Mouse (Mus musculus) Patski (cell line): ENCODE measurements around the gene Mief1. TPM values are rescaled to one million over a fixed set of nuclear protein-coding genes. Genes with fewer than 3 reads are reported as not detected.

Source experiments
- ATAC-seq: fragments of 100-300 bp; one replicate; pipeline ENCODE4 v1.8.0; 2021
- CTCF ChIA-PET: fragments of 350-600 bp; sonication (Branson Sonifier 250); formaldehyde crosslinking; loops from one replicate; lab custom pipeline; 2022; ENCODE audit warnings: inconsistent platforms; lab: Charles Lee
- POLR2A ChIA-PET: fragments of 350-600 bp; sonication (Branson Sonifier 250); formaldehyde crosslinking; loops from one replicate; lab custom pipeline; 2022; ENCODE audit warnings: antibody characterized with exemption, inconsistent platforms; lab: Charles Lee
- DNase-seq: peaks from one replicate; pipeline ENCODE4 v3.0.0-alpha.2; 2011; ENCODE audit warnings: low read depth, low spot score
- H3K27me3 ChIP-seq: fragments of 371-371 bp; one replicate; pipeline ENCODE4 v1.5.1; 2021
- CTCF ChIP-seq: fragments of 100-300 bp; IDR thresholded peaks from one replicate; pipeline ENCODE4 v1.5.1; 2021
- in situ Hi-C: fragments of 300-500 bp; cut with MboI; formaldehyde crosslinking; loops from 3 replicates; pipeline ENCODE4 v1.11.1; 2018; ENCODE audit warnings: low pct_unique_long_range_greater_than_20kb, mixed read lengths
- polyA plus RNA-seq: library from polyadenylated mRNA; unstranded; gene quantifications from one replicate; pipeline ENCODE4 v1.2.3, GENCODE M21; 2021

The Mief1 gene
- polyA plus RNA-seq = 18.4 TPM

- CTCF ChIA-PET = interaction anchor here (0.9 to 3.1 kb wide), 3 partner anchors 9 to 27 kb away, joined by 4 to 8 read pairs (median 4); no protein-coding TSS in a partner anchor
- peak; percentile 80 for DNase-seq
- no peaks in the 10 kb centered on the region for H3K27me3 ChIP-seq
- POLR2A ChIA-PET = interaction anchor here (0.8 to 1.6 kb wide), 3 partner anchors 9 to 23 kb away, joined by 3 to 9 read pairs (median 4); partner anchors contain the start of gene Atf4
- peak; percentile 88 for ATAC-seq
- TF ChIP-seq CTCF = no peak
- in situ Hi-C loops = no loop called here
Observed at GRCm38 (mm10) chr15:80233733-80234509, at the start of gene Mief1. Gene Mief1, plus strand, starts transcription at chr15:80234018.

- no peak for TF ChIP-seq CTCF
- in situ Hi-C loops = no loop called here
- ATAC-seq = no peak
- ChIA-PET CTCF (no interaction called here), POLR2A (no interaction called here)
- DNase-seq = no peak
- no peaks in the 10 kb centered on the region for H3K27me3 ChIP-seq
Observed at GRCm38 (mm10) chr15:80188927-80189326, 44.9 kb upstream of the Mief1 start.

- in situ Hi-C loops = no loop called here
- ATAC-seq (no peak), DNase-seq (no peak)
- POLR2A ChIA-PET = no interaction called here
- TF ChIP-seq CTCF = no peak
- no peaks in the 10 kb centered on the region for H3K27me3 ChIP-seq
- CTCF ChIA-PET = no interaction called here
Observed at GRCm38 (mm10) chr15:80190075-80190474, 43.7 kb upstream of the Mief1 start.

GRCm38 (mm10) chr15:80191585-80192245 lies 42.1 kb upstream of the Mief1 start:
- DNase-seq = no peak
- TF ChIP-seq CTCF = no peak
- CTCF ChIA-PET = interaction anchor here (1.7 kb wide), 1 partner anchor 13 kb away, joined by 5 read pairs; no protein-coding TSS in a partner anchor
- in situ Hi-C loops = no loop called here
- H3K27me3 ChIP-seq = no peaks in the 10 kb centered on the region
- POLR2A ChIA-PET = interaction anchor here (0.7 kb wide), 1 partner anchor 47 kb away, joined by 5 read pairs; no protein-coding TSS in a partner anchor
- ATAC-seq = no peak

- no peak for DNase-seq
- CTCF ChIA-PET = interaction anchor here (1.7 kb wide), 1 partner anchor 12 kb away, joined by 5 read pairs; no protein-coding TSS in a partner anchor
- POLR2A ChIA-PET = interaction anchor here (0.7 kb wide), 1 partner anchor 48 kb away, joined by 5 read pairs; no protein-coding TSS in a partner anchor
- no peaks in the 10 kb centered on the region for H3K27me3 ChIP-seq
- no peak for TF ChIP-seq CTCF
- no peak for ATAC-seq
- in situ Hi-C loops = no loop called here
Observed at GRCm38 (mm10) chr15:80192246-80192585, 41.6 kb upstream of the Mief1 start.

GRCm38 (mm10) chr15:80192847-80193246 lies 41.0 kb upstream of the Mief1 start:
- POLR2A ChIA-PET = interaction anchor here (0.6 kb wide), 1 partner anchor 21 kb away, joined by 4 read pairs; no protein-coding TSS in a partner anchor
- no peak for ATAC-seq

GRCm38 (mm10) chr15:80199556-80199955 lies 34.3 kb upstream of the Mief1 start:
- ChIA-PET POLR2A (no interaction called here), CTCF (no interaction called here)
- DNase-seq (no peak), ATAC-seq (no peak)
- no peak for TF ChIP-seq CTCF
- in situ Hi-C loops = no loop called here
- no peaks in the 10 kb centered on the region for H3K27me3 ChIP-seq

More at GRCm38 (mm10) chr15:80192847-80193246, 41.0 kb upstream of the Mief1 start:
- H3K27me3 ChIP-seq = no peaks in the 10 kb centered on the region
- no peak for TF ChIP-seq CTCF
- no peak for DNase-seq
- in situ Hi-C loops = no loop called here
- CTCF ChIA-PET = interaction anchor here (1.7 kb wide), 1 partner anchor 12 kb away, joined by 5 read pairs; no protein-coding TSS in a partner anchor

- in situ Hi-C loops = no loop called here
- ChIA-PET POLR2A (interaction anchor here (0.8 kb wide), 1 partner anchor 39 kb away, joined by 3 read pairs; no protein-coding TSS in a partner anchor), CTCF (interaction anchor here (0.9 kb wide), 1 partner anchor 14 kb away, joined by 4 read pairs; no protein-coding TSS in a partner anchor)
- TF ChIP-seq CTCF = no peak
- H3K27me3 ChIP-seq = no peaks in the 10 kb centered on the region
- ATAC-seq = no peak
- DNase-seq = no peak
Observed at GRCm38 (mm10) chr15:80202111-80202775, 31.6 kb upstream of the Mief1 start.

- ATAC-seq (no peak), DNase-seq (no peak)
- H3K27me3 ChIP-seq = no peaks in the 10 kb centered on the region
- ChIA-PET CTCF (no interaction called here), POLR2A (no interaction called here)
- in situ Hi-C loops = no loop called here
- no peak for TF ChIP-seq CTCF
Observed at GRCm38 (mm10) chr15:80203406-80203805, 30.4 kb upstream of the Mief1 start.

- H3K27me3 ChIP-seq = no peaks in the 10 kb centered on the region
- in situ Hi-C loops = no loop called here
- POLR2A ChIA-PET = no interaction called here
- no peak for TF ChIP-seq CTCF
- ATAC-seq (no peak), DNase-seq (no peak)
- CTCF ChIA-PET = interaction anchor here (2.8 kb wide), 1 partner anchor 11 kb away, joined by 12 read pairs; no protein-coding TSS in a partner anchor
Observed at GRCm38 (mm10) chr15:80206057-80206565, 27.7 kb upstream of the Mief1 start.
